11 mouse cellular contexts compared by ENCODE assay signal in genomic region chr9:99628581-99628980, GRCm38 (mm10). TPM values are rescaled to one million over a fixed set of nuclear protein-coding genes. Genes with fewer than 3 reads are reported as not detected.
A peak's percentile ranks its signal among the peaks of the same experiment; 100 is the strongest.
DNase-seq lines count a peak whose midpoint lies in the region; ATAC-seq and TF ChIP-seq lines count a peak whose summit lies in the region.
"Had no signal": no experiment of that assay in that cellular context is flagged by ENCODE, and none has a peak within 500 bp of the region (broad histone marks: within the 10 kb centered on the region; RNA-seq: fewer than 3 reads in every experiment).

No protein-coding gene starts in this region.

- H3K27me3 ChIP-seq in E14TG2a.4 (ENCODE audit: insufficient read depth, low read length) = peaks cover 37% of the 10 kb centered on the region
- H3K27me3 ChIP-seq in hindbrain, embryonic 10.5 days (ENCODE audit: insufficient read depth, poor library complexity, severe bottlenecking) = no peaks in the 10 kb centered on the region
- no peaks in the 10 kb centered on the region for H3K27me3 ChIP-seq in midbrain, embryonic 12.5 days

- H3K36me3 ChIP-seq in E14TG2a.4 (ENCODE audit: insufficient read depth, low read length) = no peaks in the 10 kb centered on the region
- H3K36me3 ChIP-seq in hindbrain, embryonic 10.5 days = peaks cover 8% of the 10 kb centered on the region
- H3K36me3 ChIP-seq in midbrain, embryonic 12.5 days = no peaks in the 10 kb centered on the region

- no peak overlapping the region; the same call in 1 of the 2 replicates for H3K4me3 ChIP-seq in gastrocnemius, adult 2 months
- H3K4me3 ChIP-seq in E14TG2a.4 (replicated peaks; ENCODE audit: low read length) = peak overlapping the region; percentile 79; the same call in 1 of the 2 replicates
- H3K4me3 ChIP-seq in hindbrain, embryonic 10.5 days = peak overlapping the region; percentile 70
- no peak overlapping the region for H3K4me3 ChIP-seq in midbrain, embryonic 12.5 days

- peaks cover 16% of the 10 kb centered on the region for H3K4me1 ChIP-seq in E14TG2a.4 (replicated peaks; ENCODE audit: low read depth, low read length)
- H3K4me1 ChIP-seq in hindbrain, embryonic 10.5 days (replicated peaks) = peaks cover 49% of the 10 kb centered on the region
- peaks cover 32% of the 10 kb centered on the region for H3K4me1 ChIP-seq in midbrain, embryonic 12.5 days

- peak overlapping the region; percentile 88 for H3K27ac ChIP-seq in gastrocnemius, adult 2 months
- peak overlapping the region; percentile 97 for H3K27ac ChIP-seq in hindbrain, embryonic 10.5 days
- peak overlapping the region; percentile 78 for H3K27ac ChIP-seq in midbrain, embryonic 12.5 days (replicated peaks)

- no peaks in the 10 kb centered on the region for H3K9me3 ChIP-seq in E14TG2a.4 (ENCODE audit: low read length)
- no peaks in the 10 kb centered on the region for H3K9me3 ChIP-seq in hindbrain, embryonic 10.5 days
- no peaks in the 10 kb centered on the region for H3K9me3 ChIP-seq in midbrain, embryonic 12.5 days

- intact Hi-C loops in gastrocnemius, adult 2 months (cut with DNase I) = no loop called here

- no peak for ATAC-seq in midbrain, embryonic 12.5 days (ENCODE audit: low FRiP score, low read depth)
- no peak for ATAC-seq in erythroid progenitor cell, adult 5-6 weeks (replicated peaks; ENCODE audit: low FRiP score, poor library complexity, severe bottlenecking)

- H3K9ac ChIP-seq in midbrain, embryonic 12.5 days (replicated peaks) = no peak overlapping the region

- 51% methylated on average over 4 of the region's 4 CpGs for WGBS in hindbrain, embryonic 10.5 days
- WGBS in midbrain, embryonic 12.5 days = 57% methylated on average over 4 of the region's 4 CpGs

- TF ChIP-seq CTCF in gastrocnemius, adult 2 months (IDR thresholded peaks at IDR 0.05) = no peak
- no peak for TF ChIP-seq CTCF in E14TG2a.4 (conservative IDR thresholded peaks at IDR 0.05; ENCODE audit: low read length)

- no peak for DNase-seq in gastrocnemius, adult 2 months
- no peak for DNase-seq in gastrocnemius, postnatal 25 days
- DNase-seq in hindbrain, embryonic 10.5 days (ENCODE audit: low spot score) = no peak
- DNase-seq in gastrocnemius, adult 18-20 months (ENCODE audit: low spot score) = no peak
- no peak for DNase-seq in right cerebral cortex, postnatal 25 days
- DNase-seq: cerebellum, adult 11-12 months had no signal

- H3K4me2 ChIP-seq in midbrain, embryonic 12.5 days (replicated peaks) = peak overlapping the region; percentile 76; the same call in 1 of the 2 replicates

RNA-seq across cellular contexts. Expression of gene Dzip1l, which starts 0.7 kb away (rescaled TPM):
- 1 to 10 TPM; 1.5 to 2.4 TPM for total RNA-seq in gastrocnemius, adult 2 months (2021)
- total RNA-seq in gastrocnemius, postnatal 25 days (2021) = 1 to 10 TPM; 1.9 to 2.0 TPM
- 26.8 and 26.9 TPM in 2 replicates for polyA plus RNA-seq in hindbrain, embryonic 10.5 days (2016; fragmentation: Nextera tagmentation; extraction: Ambion mirVana)
- 19.0 and 21.2 TPM in 2 replicates for polyA plus RNA-seq in midbrain, embryonic 12.5 days (2016; fragmentation: Nextera tagmentation; extraction: Ambion mirVana)
- not detected in 2 replicates for total RNA-seq in erythroid progenitor cell, adult 5-6 weeks (2015; ENCODE audit: low replicate concordance)
- not detected in 2 replicates for total RNA-seq in erythroid progenitor cell, adult 5-6 weeks (2017; ENCODE audit: low replicate concordance)
- 1 to 10 TPM in 1 of 2 experiments, under 1 TPM in 1; 0.75 to 1.6 TPM for total RNA-seq in gastrocnemius, adult 18-20 months (2021)

RNA-seq across cellular contexts. Expression of gene A4gnt, which starts 16.3 kb away (rescaled TPM):
- not detected for total RNA-seq in gastrocnemius, adult 2 months (2021)
- not detected for total RNA-seq in gastrocnemius, postnatal 25 days (2021)
- not detected in 2 replicates for polyA plus RNA-seq in hindbrain, embryonic 10.5 days (2016; fragmentation: Nextera tagmentation; extraction: Ambion mirVana)
- not detected in 2 replicates for polyA plus RNA-seq in midbrain, embryonic 12.5 days (2016; fragmentation: Nextera tagmentation; extraction: Ambion mirVana)
- total RNA-seq in erythroid progenitor cell, adult 5-6 weeks (2015; ENCODE audit: low replicate concordance) = not detected in 2 replicates
- not detected in 2 replicates for total RNA-seq in erythroid progenitor cell, adult 5-6 weeks (2017; ENCODE audit: low replicate concordance)
- not detected for total RNA-seq in gastrocnemius, adult 18-20 months (2021)
- total RNA-seq: gastrocnemius, postnatal 36 days had no signal
- polyA plus RNA-seq: testis, adult 2 months had no signal

RNA-seq across cellular contexts. Expression of gene Dbr1, which starts 53.0 kb away (rescaled TPM):
- 1 to 10 TPM; 4.2 to 5.2 TPM for total RNA-seq in gastrocnemius, adult 2 months (2021)
- total RNA-seq in gastrocnemius, postnatal 25 days (2021) = 1 to 10 TPM; 4.1 to 4.3 TPM
- 33.0 and 41.7 TPM in 2 replicates for polyA plus RNA-seq in hindbrain, embryonic 10.5 days (2016; fragmentation: Nextera tagmentation; extraction: Ambion mirVana)
- polyA plus RNA-seq in midbrain, embryonic 12.5 days (2016; fragmentation: Nextera tagmentation; extraction: Ambion mirVana) = 31.1 and 34.2 TPM in 2 replicates
- 7.5 and 11.5 TPM in 2 replicates for total RNA-seq in erythroid progenitor cell, adult 5-6 weeks (2015; ENCODE audit: low replicate concordance)
- total RNA-seq in erythroid progenitor cell, adult 5-6 weeks (2017; ENCODE audit: low replicate concordance) = 12.3 and 32.3 TPM in 2 replicates
- total RNA-seq in gastrocnemius, adult 18-20 months (2021) = 1 to 10 TPM; 3.9 to 4.6 TPM

RNA-seq across cellular contexts. Expression of gene Armc8, which starts 59.9 kb away (rescaled TPM):
- 10 to 100 TPM; 26.7 to 27.9 TPM for total RNA-seq in gastrocnemius, adult 2 months (2021)
- total RNA-seq in gastrocnemius, postnatal 25 days (2021) = 10 to 100 TPM; 24.3 to 26.8 TPM
- 29.1 and 29.6 TPM in 2 replicates for polyA plus RNA-seq in hindbrain, embryonic 10.5 days (2016; fragmentation: Nextera tagmentation; extraction: Ambion mirVana)
- polyA plus RNA-seq in midbrain, embryonic 12.5 days (2016; fragmentation: Nextera tagmentation; extraction: Ambion mirVana) = 40.9 and 43.7 TPM in 2 replicates
- total RNA-seq in erythroid progenitor cell, adult 5-6 weeks (2015; ENCODE audit: low replicate concordance) = 20.9 and 30.6 TPM in 2 replicates
- total RNA-seq in erythroid progenitor cell, adult 5-6 weeks (2017; ENCODE audit: low replicate concordance) = 33.6 and 37.8 TPM in 2 replicates
- 10 to 100 TPM; 22.6 to 24.1 TPM for total RNA-seq in gastrocnemius, adult 18-20 months (2021)

Comparison
In these comparisons a context has a peak if more than half of its experiments do, and no peak if none do; other contexts are left out.
1. H3K4me3 ChIP-seq: peak in E14TG2a.4 (single experiment) and hindbrain, embryonic 10.5 days (single experiment); none in gastrocnemius, adult 2 months (single experiment) and midbrain, embryonic 12.5 days (single experiment).
2. Peak in every context shown above with its lines, with median percentiles within 50 percentile points of each other: H3K27ac ChIP-seq.